Mouse (Mus musculus) frontal cortex, postnatal 14 days (tissue): Measurements from ENCODE around the gene Zfp979.
"Not testable (repeated sequence)": the region's sequence is repeated elsewhere in the genome, so short reads cannot be mapped to it uniquely, and the experiment has no call there.

Experiments
- DNase-seq, 2 experiments: peaks; one replicate each; pipeline ENCODE4 v3.0.0; 2022; ENCODE audit warnings: low spot score in 2 of 2

Gene Zfp979

DNA sequence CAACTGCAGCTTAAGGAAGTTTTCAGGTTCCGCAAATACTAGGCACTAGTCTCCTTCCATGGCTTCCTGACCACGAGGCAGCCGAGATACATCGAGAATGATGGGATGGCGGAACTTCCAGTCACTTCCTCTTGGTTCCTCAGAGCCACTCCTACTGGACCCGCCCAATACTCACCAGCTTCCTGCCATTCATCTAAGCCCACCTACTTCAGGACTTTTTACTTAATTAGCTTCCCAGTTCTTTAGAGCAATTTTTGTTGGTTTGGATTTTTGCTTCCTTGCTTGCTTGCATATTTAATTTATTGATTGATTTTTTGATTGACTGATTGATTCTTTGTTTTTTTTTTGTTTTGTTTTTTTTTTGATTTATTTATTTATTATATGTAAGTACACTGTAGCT lies at the start of gene Zfp979:
Gene Zfp979, minus strand, starts transcription at position 101 of the 400 bp plus-strand sequence.
- not testable (repeated sequence) for DNase-seq

GRCm38 (mm10) chr4:147655245-147655644 lies 12.9 kb upstream of the Zfp979 start:
- not testable (repeated sequence) for DNase-seq

DNA sequence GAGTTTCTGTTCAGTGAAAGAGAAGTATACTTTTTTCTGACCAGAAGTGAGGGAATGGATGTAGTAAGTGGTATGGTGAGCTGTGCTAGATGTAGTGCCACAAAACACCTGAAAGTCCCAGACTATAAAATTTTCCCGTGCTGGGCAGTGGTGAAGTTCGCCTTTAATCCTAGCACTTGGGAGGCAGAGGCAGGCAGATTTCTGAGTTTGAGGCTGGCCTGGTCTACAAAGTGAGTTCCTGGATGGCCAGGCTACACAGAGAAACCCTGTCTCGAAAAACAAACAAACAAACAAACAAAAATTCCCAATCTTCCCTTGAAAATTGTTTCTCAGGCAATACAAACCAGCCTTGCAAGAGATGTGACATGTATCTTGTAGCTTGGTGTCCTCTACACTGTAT lies 5.1 kb upstream of the Zfp979 start:
- not testable (repeated sequence) for DNase-seq

DNA sequence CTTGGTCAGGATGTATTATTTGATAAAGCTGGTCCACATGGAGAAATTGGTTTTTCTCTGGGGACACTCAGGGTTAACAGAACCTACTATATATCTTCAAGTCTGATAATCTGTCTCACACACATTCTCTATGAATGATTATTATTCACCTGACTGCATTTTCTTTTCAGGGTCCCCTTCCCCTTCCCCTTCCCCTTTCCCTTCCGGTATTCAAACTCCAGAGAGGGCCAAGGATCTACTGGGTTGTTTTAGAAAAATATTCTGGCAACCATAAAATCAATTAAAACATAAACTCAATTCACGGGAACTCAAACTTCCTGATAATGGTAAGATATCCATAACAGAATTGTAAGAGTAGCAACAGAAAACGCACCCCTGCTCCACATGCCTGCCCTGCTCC lies 381 bp downstream of the Zfp979 start:
- DNase-seq = not testable (repeated sequence)

DNA sequence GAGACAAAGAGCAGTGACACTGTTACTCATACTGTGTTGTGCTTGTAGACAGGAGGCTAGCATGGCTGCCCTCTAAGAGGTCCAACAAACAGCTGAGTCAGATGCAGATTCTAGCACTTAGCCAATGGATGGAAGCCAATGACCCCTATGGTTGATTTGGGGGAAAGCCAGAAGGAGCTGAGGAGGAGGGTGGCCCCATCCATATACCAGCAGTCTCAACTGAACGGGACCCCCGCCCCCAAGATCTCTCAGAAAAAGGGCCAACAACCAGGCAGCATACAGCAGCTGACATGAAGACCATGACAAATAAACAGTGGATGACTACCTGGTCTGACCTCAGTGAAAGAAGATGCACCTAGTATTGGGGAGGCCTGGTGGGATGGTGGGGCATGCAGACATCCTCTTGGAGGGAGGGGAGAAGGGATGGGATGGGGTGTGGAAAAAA lies 8.5 kb downstream of the Zfp979 start:
- DNase-seq = not testable (repeated sequence)

- not testable (repeated sequence) for DNase-seq
Measured at GRCm38 (mm10) chr4:147606511-147606910, 35.8 kb downstream of the Zfp979 start.

DNA sequence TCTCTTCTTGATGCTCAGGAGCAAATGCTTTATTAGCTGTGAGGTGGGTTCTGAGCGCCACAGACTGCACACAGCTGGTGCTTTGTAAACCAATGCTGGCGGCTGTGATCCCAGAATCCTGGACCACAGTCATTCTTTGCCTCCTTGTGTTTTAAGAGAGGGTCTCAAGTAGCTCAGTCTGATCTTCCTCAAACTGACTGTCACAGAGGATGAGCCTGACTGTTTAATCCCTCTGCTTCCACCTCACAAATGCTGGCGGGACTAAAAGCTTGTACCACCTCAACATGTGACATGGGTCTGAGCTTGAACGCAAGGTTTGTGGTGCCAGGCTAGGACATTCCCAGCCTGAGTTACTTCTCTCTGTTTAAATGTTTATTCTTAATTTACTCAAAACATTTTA lies 36.8 kb downstream of the Zfp979 start:
- no peak for DNase-seq

DNA sequence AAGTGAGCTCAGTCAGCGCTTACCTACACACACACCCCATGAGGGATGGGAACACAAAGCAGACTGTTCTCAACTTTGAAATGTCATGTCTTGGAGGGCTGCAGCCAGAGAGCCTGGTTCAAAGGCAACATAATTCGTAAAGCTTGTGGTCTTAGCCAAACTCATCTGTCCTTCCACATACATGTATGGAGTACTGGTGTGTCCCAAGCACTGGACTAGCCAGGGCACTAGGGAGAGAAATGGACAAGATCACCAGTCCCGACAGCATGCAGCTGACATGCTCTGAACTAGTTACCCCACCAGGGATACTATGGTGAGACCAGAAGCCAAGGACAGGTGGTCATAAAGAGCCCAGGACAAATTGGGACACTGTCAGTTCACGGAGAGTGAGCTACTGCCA lies 38.5 kb downstream of the Zfp979 start:
- DNase-seq = no peak

DNA sequence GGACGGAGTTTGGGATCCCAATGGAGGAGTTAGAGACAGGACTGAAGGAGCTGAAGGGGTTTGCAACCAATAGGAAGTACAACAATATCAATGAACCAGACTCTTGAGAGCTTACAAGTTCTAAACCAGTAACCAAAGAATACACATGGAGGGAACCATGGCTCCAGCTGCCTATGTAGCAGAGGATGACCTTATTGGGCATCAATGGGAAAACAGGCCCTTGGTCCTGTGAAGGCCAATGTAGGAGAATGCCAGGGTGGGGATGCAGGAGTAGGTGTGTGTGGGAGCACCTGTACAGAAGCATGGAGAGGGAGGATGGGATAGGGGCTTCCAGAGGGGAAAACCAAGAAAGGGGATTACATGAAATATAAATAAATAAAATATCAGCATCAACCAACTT lies 40.4 kb downstream of the Zfp979 start:
- no peak for DNase-seq

- DNase-seq = no peak
Measured at GRCm38 (mm10) chr4:147598831-147599230, 43.5 kb downstream of the Zfp979 start.

DNA sequence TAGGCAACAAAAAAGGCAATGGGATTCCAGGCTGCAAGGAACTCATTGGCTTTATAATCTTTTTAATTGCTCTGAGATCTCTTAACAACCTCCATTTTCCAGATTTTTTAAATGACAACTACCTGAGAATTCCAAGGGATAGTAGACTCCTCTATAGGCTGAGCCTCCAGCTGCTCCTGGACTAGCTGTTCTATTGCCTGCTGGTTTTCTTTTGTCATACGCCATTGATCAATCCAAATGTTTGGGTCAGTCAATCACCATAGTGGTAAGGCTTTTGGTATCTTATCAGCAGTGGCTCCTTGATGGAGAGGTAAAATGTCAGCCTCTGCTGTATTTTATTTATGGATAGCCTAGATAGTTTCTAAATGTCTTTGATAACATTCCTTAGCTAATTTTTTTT lies 44.6 kb downstream of the Zfp979 start:
- no peak for DNase-seq

DNA sequence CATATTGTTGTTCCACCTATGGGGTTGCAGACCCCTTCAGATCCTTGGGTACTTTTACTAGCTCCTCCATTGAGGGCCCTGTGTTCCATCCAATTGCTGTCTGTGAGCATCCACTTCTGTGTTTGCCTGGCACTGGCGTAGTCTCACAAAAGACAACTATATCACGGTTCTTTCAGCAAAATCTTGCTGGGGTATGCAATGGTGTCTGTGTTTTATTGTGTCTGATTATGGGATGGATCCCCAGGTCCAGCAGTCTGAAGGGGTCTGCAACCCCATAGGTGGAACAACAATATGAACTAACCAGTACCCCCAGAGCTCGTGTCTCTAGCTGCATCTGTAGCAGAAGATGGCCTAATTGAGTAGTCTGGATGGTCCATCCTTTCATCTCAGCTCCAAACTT lies 47.7 kb downstream of the Zfp979 start:
- DNase-seq = not testable (repeated sequence)

GRCm38 (mm10) chr4:147586511-147587473 lies 55.5 kb downstream of the Zfp979 start:
- no peak for DNase-seq

- not testable (repeated sequence) for DNase-seq
Measured at GRCm38 (mm10) chr4:147579371-147579770, 62.9 kb downstream of the Zfp979 start.

- DNase-seq = not testable (repeated sequence)
Measured at GRCm38 (mm10) chr4:147571156-147571555, 71.2 kb downstream of the Zfp979 start.

DNA sequence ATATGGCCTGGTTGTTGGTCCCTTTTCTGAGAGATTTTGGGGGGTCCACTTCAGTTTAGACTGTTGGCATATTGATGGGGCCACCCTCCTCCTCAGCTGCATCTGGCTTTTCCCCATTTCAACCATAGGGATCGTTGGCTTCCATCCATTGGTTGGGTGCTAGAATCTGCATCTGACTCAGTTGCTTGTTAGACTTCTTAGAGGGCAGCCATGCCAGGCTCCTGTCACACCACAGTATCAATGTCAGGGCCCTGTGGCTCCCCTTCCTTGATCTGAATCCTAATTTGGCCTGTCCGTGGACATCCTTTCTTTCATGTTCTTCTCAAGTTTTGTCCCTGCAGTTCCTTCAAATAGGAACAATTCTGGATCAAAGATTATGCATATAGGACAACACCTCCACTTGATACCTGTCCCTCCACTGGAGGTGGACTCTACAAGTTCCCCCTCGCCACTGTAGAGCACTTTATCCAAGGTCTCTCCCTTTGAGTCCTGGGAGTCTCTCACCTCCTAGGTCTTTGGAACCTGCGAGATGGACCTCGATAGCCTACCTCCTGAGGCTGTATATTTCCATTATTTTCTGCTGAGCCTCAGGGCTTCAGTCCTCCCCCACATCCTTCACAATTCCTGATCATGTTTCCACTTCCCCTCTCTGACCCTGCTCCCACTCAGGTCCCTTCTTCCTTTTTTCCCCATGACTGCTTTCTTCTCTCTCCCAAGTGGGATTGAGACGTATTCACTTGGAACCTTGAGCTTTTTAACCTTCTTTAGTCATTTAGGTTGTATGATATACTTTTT lies 76.7 kb downstream of the Zfp979 start:
- no peak for DNase-seq
